In the genomic region with DNA sequence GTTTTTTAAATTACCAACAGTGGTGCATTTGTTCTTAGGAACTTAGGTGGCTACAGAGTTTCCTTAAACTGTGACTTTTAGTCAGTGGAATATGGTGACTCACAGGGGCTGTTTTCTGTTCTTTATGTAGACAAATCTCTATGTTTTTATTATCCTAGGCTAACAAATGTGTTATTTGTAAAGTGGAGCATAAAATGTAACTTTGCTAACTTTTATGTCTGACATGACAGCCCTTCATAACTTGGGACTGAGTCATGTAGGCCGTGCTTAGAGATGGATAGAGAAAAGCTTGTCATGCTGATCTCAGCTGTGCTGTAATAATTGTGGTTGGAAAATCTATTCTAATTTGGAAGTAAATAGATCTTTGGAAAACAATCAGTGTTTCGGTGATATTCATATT, we compare ENCODE assay signal across 23 mouse cellular contexts. TPM values are rescaled to one million over a fixed set of nuclear protein-coding genes. Genes with fewer than 3 reads are reported as not detected.
DNase-seq lines count a peak whose midpoint lies in the region; ATAC-seq lines count a peak whose summit lies in the region.
"Had no signal": no experiment of that assay in that cellular context is flagged by ENCODE, and none has a peak within 500 bp of the region (broad histone marks: within the 10 kb centered on the region; RNA-seq: fewer than 3 reads in every experiment).

No protein-coding gene starts in this region.

- no peak overlapping the region for H3K27ac ChIP-seq in midbrain, embryonic 11.5 days (ENCODE audit: low read depth, low read length)
- H3K27ac ChIP-seq in midbrain, embryonic 14.5 days (replicated peaks; ENCODE audit: low read depth, low read length): no peak overlapping the region
- no peak overlapping the region for H3K27ac ChIP-seq in forebrain, embryonic 14.5 days (ENCODE audit: low read depth, low read length)
- H3K27ac ChIP-seq: embryonic facial prominence, embryonic 10.5 days; embryonic facial prominence, embryonic 12.5 days; forebrain, embryonic 10.5 days; forebrain, embryonic 12.5 days; forebrain, embryonic 15.5 days had no signal

- no peaks in the 10 kb centered on the region for H3K36me3 ChIP-seq in midbrain, embryonic 11.5 days (ENCODE audit: control insufficient read depth, insufficient read depth, low read length)
- H3K36me3 ChIP-seq in midbrain, embryonic 14.5 days (ENCODE audit: control insufficient read depth, insufficient read depth, low read length): no peaks in the 10 kb centered on the region
- H3K36me3 ChIP-seq in forebrain, embryonic 14.5 days (ENCODE audit: control insufficient read depth, insufficient read depth, low read length): no peaks in the 10 kb centered on the region
- H3K36me3 ChIP-seq: embryonic facial prominence, embryonic 10.5 days; embryonic facial prominence, embryonic 12.5 days; forebrain, embryonic 10.5 days; forebrain, embryonic 12.5 days; forebrain, embryonic 15.5 days; G1E had no signal

- no peaks in the 10 kb centered on the region for H3K27me3 ChIP-seq in midbrain, embryonic 11.5 days (ENCODE audit: control insufficient read depth, insufficient read depth, low read length)
- H3K27me3 ChIP-seq in midbrain, embryonic 14.5 days (ENCODE audit: control insufficient read depth, insufficient read depth, low read length): no peaks in the 10 kb centered on the region
- H3K27me3 ChIP-seq in forebrain, embryonic 14.5 days (replicated peaks; ENCODE audit: control insufficient read depth, insufficient read depth, low read length): no peaks in the 10 kb centered on the region
- H3K27me3 ChIP-seq: CH12.LX; embryonic facial prominence, embryonic 12.5 days; forebrain, embryonic 12.5 days; forebrain, embryonic 15.5 days had no signal

- no peak overlapping the region for H3K9ac ChIP-seq in midbrain, embryonic 11.5 days (ENCODE audit: low read length)
- H3K9ac ChIP-seq in midbrain, embryonic 14.5 days (replicated peaks; ENCODE audit: low read length): no peak overlapping the region
- no peak overlapping the region for H3K9ac ChIP-seq in forebrain, embryonic 14.5 days (ENCODE audit: low read length)
- H3K9ac ChIP-seq: embryonic facial prominence, embryonic 12.5 days; forebrain, embryonic 12.5 days; forebrain, embryonic 15.5 days; forebrain, postnatal 0 days had no signal

- no peaks in the 10 kb centered on the region for H3K4me1 ChIP-seq in midbrain, embryonic 11.5 days (ENCODE audit: control insufficient read depth, insufficient read depth, low read length)
- H3K4me1 ChIP-seq in midbrain, embryonic 14.5 days (ENCODE audit: control insufficient read depth, insufficient read depth, low read length): no peaks in the 10 kb centered on the region
- H3K4me1 ChIP-seq in forebrain, embryonic 14.5 days (ENCODE audit: control insufficient read depth, insufficient read depth, low read length): no peaks in the 10 kb centered on the region
- H3K4me1 ChIP-seq: embryonic facial prominence, embryonic 10.5 days; embryonic facial prominence, embryonic 12.5 days; forebrain, embryonic 12.5 days; forebrain, embryonic 15.5 days had no signal

- no peak overlapping the region for H3K4me2 ChIP-seq in midbrain, embryonic 11.5 days
- H3K4me2 ChIP-seq in midbrain, embryonic 14.5 days (ENCODE audit: low read length): no peak overlapping the region
- no peak overlapping the region for H3K4me2 ChIP-seq in forebrain, embryonic 14.5 days (ENCODE audit: low read length)
- H3K4me2 ChIP-seq: embryonic facial prominence, embryonic 12.5 days; forebrain, embryonic 12.5 days; forebrain, embryonic 15.5 days had no signal

- ATAC-seq in midbrain, embryonic 11.5 days (ENCODE audit: low FRiP score): no peak
- no peak for ATAC-seq in midbrain, embryonic 14.5 days (ENCODE audit: low FRiP score, low TSS enrichment)
- no peak for ATAC-seq in forebrain, embryonic 14.5 days
- ATAC-seq: CD4-positive, CD25-positive, alpha-beta regulatory T cell, adult 4 months; forebrain, embryonic 15.5 days; forebrain, postnatal 0 days had no signal

- no peak overlapping the region for H3K4me3 ChIP-seq in midbrain, embryonic 11.5 days (ENCODE audit: low read depth, low read length)
- no peak overlapping the region for H3K4me3 ChIP-seq in midbrain, embryonic 14.5 days (replicated peaks; ENCODE audit: low read depth, low read length)
- H3K4me3 ChIP-seq in forebrain, embryonic 14.5 days (ENCODE audit: low read depth, low read length): no peak overlapping the region
- H3K4me3 ChIP-seq: embryonic facial prominence, embryonic 10.5 days; embryonic facial prominence, embryonic 12.5 days; erythroblast, embryonic 14.5 days; forebrain, embryonic 10.5 days; forebrain, embryonic 12.5 days; forebrain, embryonic 15.5 days had no signal

- WGBS in midbrain, embryonic 11.5 days: 94% methylated on average over 2 of the region's 2 CpGs
- WGBS in midbrain, embryonic 14.5 days: 91% methylated on average over 2 of the region's 2 CpGs
- 92% methylated on average over 2 of the region's 2 CpGs for WGBS in forebrain, embryonic 14.5 days

- DNase-seq in midbrain, embryonic 11.5 days (ENCODE audit: low spot score, missing footprints): peak; percentile 37
- no peak for DNase-seq in midbrain, embryonic 14.5 days
- peak; percentile 75 for DNase-seq in Muller cell, postnatal 12 days (ENCODE audit: inconsistent ontology term)
- DNase-seq in adrenal gland, postnatal 36 days: no peak
- no peak for DNase-seq in forebrain, embryonic 14.5 days (ENCODE audit: low spot score)
- DNase-seq: adrenal gland, adult 2 months; adrenal gland, postnatal 10 days; adrenal gland, postnatal 25 days; cerebellum, adult 11-12 months; cerebellum, adult 2 months; cerebellum, adult 9-10 months; cerebellum, postnatal 10 days; cerebellum, postnatal 25 days; forebrain, postnatal 0 days had no signal

- no peaks in the 10 kb centered on the region for H3K9me3 ChIP-seq in midbrain, embryonic 11.5 days (ENCODE audit: control insufficient read depth, low read length)
- no peaks in the 10 kb centered on the region for H3K9me3 ChIP-seq in midbrain, embryonic 14.5 days (ENCODE audit: control insufficient read depth, low read length)
- H3K9me3 ChIP-seq in forebrain, embryonic 14.5 days (replicated peaks; ENCODE audit: control insufficient read depth, low read length): no peaks in the 10 kb centered on the region
- H3K9me3 ChIP-seq: embryonic facial prominence, embryonic 10.5 days; embryonic facial prominence, embryonic 12.5 days; forebrain, embryonic 10.5 days; forebrain, embryonic 12.5 days; forebrain, embryonic 15.5 days; G1E had no signal

RNA-seq across cellular contexts. Expression of a gene that starts 23.3 kb away (rescaled TPM):
- 1.7 TPM in 2 replicates for polyA plus RNA-seq in midbrain, embryonic 11.5 days (2014; fragmentation: Nextera tagmentation; extraction: Ambion mirVana)
- polyA plus RNA-seq in midbrain, embryonic 14.5 days (2014; fragmentation: Nextera tagmentation; extraction: Ambion mirVana): 5.0 and 5.1 TPM in 2 replicates
- 1 to 10 TPM; 4.1 to 4.8 TPM for total RNA-seq in adrenal gland, postnatal 36 days (2021)
- polyA plus RNA-seq in forebrain, embryonic 14.5 days (2014; fragmentation: Nextera tagmentation; extraction: Ambion mirVana): 2.6 and 4.2 TPM in 2 replicates
- polyA plus RNA-seq: erythroblast, embryonic 14.5 days; G1E had no signal

Comparison
In these comparisons a context has a peak if more than half of its experiments do, and no peak if none do; other contexts are left out.
1. DNase-seq: peak in midbrain, embryonic 11.5 days (single experiment) and Muller cell, postnatal 12 days (single experiment); none in midbrain, embryonic 14.5 days (single experiment), adrenal gland, postnatal 36 days (0 of 2) and forebrain, embryonic 14.5 days (single experiment).